Mouse (Mus musculus) liver, adult 2 months (tissue): ENCODE data around the gene Nek6. TPM values are rescaled to one million over a fixed set of nuclear protein-coding genes. Genes with fewer than 3 reads are reported as not detected.

Source experiments
- DNase-seq: peaks from one replicate; pipeline ENCODE4 v3.0.0-alpha.2; 2011; ENCODE audit warnings: low read depth, low spot score; ENCODE audit errors: extremely low read depth
- H3K27ac ChIP-seq: fragments of 200-500 bp; replicated peaks from 2 replicates; pipeline ENCODE4 v1.5.1; 2012; ENCODE audit warnings: low read depth, mild to moderate bottlenecking, control low read depth, inconsistent platforms, low read length; ENCODE audit not compliant: insufficient read depth
- H3K27me3 ChIP-seq: fragments of 200-500 bp; 2 replicates; pipeline ENCODE4 v1.6.1; 2012; ENCODE audit warnings: mild to moderate bottlenecking, moderate library complexity, low read length, inconsistent platforms; ENCODE audit not compliant: control insufficient read depth, insufficient read depth
- H3K36me3 ChIP-seq: fragments of 200-500 bp; 2 replicates; pipeline ENCODE4 v1.6.1; 2012; ENCODE audit warnings: low read length, inconsistent platforms; ENCODE audit not compliant: control insufficient read depth, insufficient read depth
- H3K4me1 ChIP-seq: fragments of 200-500 bp; 2 replicates; pipeline ENCODE4 v1.6.1; 2011; ENCODE audit warnings: low read length; ENCODE audit not compliant: control insufficient read depth, insufficient read depth
- H3K4me3 ChIP-seq: fragments of 200-500 bp; 2 replicates; pipeline ENCODE4 v1.5.1; 2011; ENCODE audit warnings: low read depth, mild to moderate bottlenecking, control low read depth, low read length, moderate library complexity; ENCODE audit not compliant: insufficient read depth
- H3K79me2 ChIP-seq: fragments of 200-500 bp; 2 replicates; pipeline ENCODE4 v1.6.1; 2012; ENCODE audit warnings: inconsistent platforms, mild to moderate bottlenecking, low read length, moderate library complexity; ENCODE audit not compliant: control insufficient read depth, insufficient read depth
- H3K9ac ChIP-seq: fragments of 200-500 bp; 2 replicates; pipeline ENCODE4 v1.6.1; 2012; ENCODE audit warnings: low read depth, mild to moderate bottlenecking, control low read depth, inconsistent platforms, low read length
- CTCF ChIP-seq: fragments of 200-500 bp; IDR thresholded peaks from 2 replicates; pipeline ENCODE4 v1.5.1; 2011; ENCODE audit warnings: low read depth, low read length, control low read depth
- POLR2A ChIP-seq: fragments of 200-500 bp; IDR thresholded peaks from 2 replicates; pipeline ENCODE4 v1.6.1; 2011; ENCODE audit warnings: low read length, control low read depth; ENCODE audit not compliant: insufficient read depth; ENCODE audit errors: extremely low read depth
- WGBS: fragments of 180-500 bp; shearing (Covaris S2); methylation state at CpG from one replicate; pipeline ENCODE4 v1.1.7; 2018; 5-methylcytosine and 5-hydroxymethylcytosine counted together
- polyA plus RNA-seq: library from polyadenylated mRNA; depleted of rRNA; stranded (reverse); fragments of >200 nt; gene quantifications from 2 replicates; pipeline ENCODE4 v1.2.3, GENCODE M21; 2012
- total RNA-seq: library from RNA; depleted of rRNA; stranded (reverse); fragments of >200 nt; gene quantifications from 2 replicates; pipeline ENCODE4 v1.2.3, GENCODE M21; 2014

The Nek6 gene
- total and polyA plus RNA-seq, 2 experiments, result 13.6 to 58.8 TPM

DNA sequence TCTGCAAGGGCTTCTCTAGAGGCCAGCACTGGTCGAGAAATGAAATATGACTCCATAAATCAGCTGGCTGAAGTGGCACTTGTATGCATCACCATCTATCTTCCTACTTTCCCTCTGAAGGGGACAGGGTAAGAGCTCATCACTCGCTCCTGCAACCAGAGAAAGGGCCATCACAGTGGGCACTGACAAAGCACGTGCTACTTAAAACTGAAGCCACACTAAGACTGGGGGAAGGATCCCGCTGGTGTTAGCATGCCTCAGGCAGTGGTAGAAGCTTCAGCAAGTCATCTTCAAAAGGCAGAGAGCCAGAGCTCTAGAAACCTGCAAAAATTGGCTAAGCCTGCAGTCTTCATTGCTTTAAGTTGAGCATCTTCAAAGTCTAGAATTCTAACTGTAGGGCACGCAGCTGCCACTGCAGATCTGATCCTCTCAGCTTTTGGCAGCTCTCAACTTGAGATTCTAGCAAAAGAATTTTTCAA is 97.4 kb downstream of the Nek6 start:
- H3K9ac ChIP-seq, result no peak overlapping the region
- H3K27me3 ChIP-seq, result no peaks in the 10 kb centered on the region
- no peak for TF ChIP-seq CTCF
- no peak for TF ChIP-seq POLR2A
- H3K27ac ChIP-seq, result no peak overlapping the region
- H3K36me3 ChIP-seq, result no peaks in the 10 kb centered on the region
- H3K79me2 ChIP-seq, result peaks cover 6% of the 10 kb centered on the region; the same call in 1 of the 2 replicates
- 98% methylated on average over 5 of the region's 5 CpGs for WGBS
- no peak for DNase-seq
- H3K4me3 ChIP-seq, result no peak overlapping the region
- peaks cover 31% of the 10 kb centered on the region for H3K4me1 ChIP-seq

DNA sequence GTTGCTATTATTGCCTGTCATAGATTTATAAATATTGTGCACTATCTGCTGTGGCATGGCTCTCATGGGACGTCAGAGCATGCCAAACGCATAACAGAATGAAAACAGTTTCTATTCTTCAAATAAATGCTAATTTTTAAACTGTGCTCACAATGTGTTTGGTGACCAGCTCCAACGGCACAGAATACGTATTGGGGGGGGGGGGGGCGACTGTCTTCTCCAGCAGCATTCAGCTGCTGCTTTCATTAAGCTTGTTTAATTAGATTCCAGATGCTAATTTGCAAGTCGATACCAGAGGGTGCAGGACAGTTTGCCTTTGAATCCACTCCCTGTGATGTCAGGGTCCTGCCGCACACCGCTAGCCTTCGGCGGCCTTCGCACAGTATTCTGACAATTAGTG is 97.9 kb downstream of the Nek6 start:
- Histone ChIP-seq H3K36me3 (no peaks in the 10 kb centered on the region), H3K9ac (no peak overlapping the region), H3K79me2 (peaks cover 3% of the 10 kb centered on the region; the same call in 1 of the 2 replicates), H3K27me3 (no peaks in the 10 kb centered on the region), H3K4me3 (no peak overlapping the region), H3K4me1 (peaks cover 33% of the 10 kb centered on the region), H3K27ac (no peak overlapping the region)
- 90% methylated on average over 11 of the region's 11 CpGs for WGBS
- TF ChIP-seq CTCF (no peak), POLR2A (no peak)
- no peak for DNase-seq

DNA sequence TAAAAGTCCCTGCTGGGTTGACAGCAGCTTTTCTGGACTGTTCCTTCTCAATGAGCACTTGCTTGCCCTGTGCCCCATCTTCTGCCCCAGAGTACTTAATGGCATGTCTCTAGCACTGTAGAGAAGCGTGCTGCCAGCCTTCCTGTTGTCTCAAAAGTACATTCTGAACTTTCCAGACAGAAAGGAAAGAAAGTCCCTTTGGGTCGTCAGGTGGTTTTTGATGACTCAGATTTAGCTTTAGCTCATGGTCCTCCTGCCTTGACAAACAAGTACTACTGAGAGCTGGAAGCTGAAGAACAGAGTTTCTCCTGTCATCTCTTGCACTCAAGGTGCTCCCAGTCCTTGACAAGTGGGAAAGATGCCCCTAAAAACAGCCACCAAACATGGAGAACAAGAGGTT is 98.7 kb downstream of the Nek6 start:
- no peaks in the 10 kb centered on the region for H3K27me3 ChIP-seq
- peaks cover 39% of the 10 kb centered on the region for H3K4me1 ChIP-seq
- no peaks in the 10 kb centered on the region for H3K36me3 ChIP-seq
- WGBS, result 83% methylated on average over 2 of the region's 2 CpGs
- H3K9ac ChIP-seq, result no peak overlapping the region
- TF ChIP-seq POLR2A (no peak), CTCF (no peak)
- DNase-seq, result no peak
- H3K27ac ChIP-seq, result no peak overlapping the region
- peaks cover 2% of the 10 kb centered on the region; the same call in 1 of the 2 replicates for H3K79me2 ChIP-seq
- H3K4me3 ChIP-seq, result no peak overlapping the region

DNA sequence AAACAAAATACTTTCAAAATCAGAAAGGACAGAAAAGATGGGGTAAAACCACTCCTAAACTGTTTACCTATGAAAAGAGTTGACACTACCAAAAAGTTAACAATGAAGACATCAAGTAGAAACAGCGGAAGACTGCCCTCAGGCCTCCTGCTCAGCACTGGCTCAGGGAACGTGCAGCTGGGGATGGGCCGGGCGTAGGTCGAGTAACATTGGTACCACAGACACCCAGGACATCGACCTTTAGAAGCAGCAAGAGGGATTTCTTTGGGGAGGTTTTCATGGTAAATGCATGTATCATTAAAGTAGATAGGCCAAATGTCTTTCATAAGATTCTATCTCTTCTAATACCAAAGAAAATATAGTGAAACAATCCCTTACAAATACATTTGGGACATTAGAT is 101.2 kb downstream of the Nek6 start:
- DNase-seq, result peak; percentile 66
- WGBS, result 35% methylated on average over 6 of the region's 6 CpGs
- no peaks in the 10 kb centered on the region for H3K36me3 ChIP-seq
- no peak overlapping the region for H3K4me3 ChIP-seq
- H3K27ac ChIP-seq, result no peak overlapping the region
- no peak for TF ChIP-seq CTCF
- no peak for TF ChIP-seq POLR2A
- peaks cover 4% of the 10 kb centered on the region; the same call in 1 of the 2 replicates for H3K79me2 ChIP-seq
- peaks cover 35% of the 10 kb centered on the region for H3K4me1 ChIP-seq
- no peaks in the 10 kb centered on the region for H3K27me3 ChIP-seq
- no peak overlapping the region for H3K9ac ChIP-seq

DNA sequence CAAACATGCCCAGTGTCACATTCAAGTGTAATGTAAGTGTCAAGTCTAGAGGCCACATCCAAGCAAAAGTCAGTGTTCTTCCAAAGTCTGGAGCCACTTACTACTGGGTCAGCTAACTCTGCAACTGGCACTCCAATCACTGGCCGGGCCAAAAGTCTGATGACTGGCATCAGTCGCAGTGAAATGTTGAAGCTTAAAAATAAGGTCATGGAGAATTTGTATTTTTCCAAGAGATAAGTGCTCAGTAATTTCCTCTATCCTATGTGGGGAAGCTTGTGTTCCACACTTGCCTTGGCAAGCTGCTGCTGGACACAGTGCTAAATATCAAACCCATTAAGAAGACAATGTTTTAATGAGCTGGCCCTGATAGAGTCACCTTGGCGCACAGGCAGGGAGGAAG is 102.1 kb downstream of the Nek6 start:
- 27% methylated on average over 3 of the region's 3 CpGs for WGBS
- peak; percentile 80 for DNase-seq
- peaks cover 30% of the 10 kb centered on the region for H3K4me1 ChIP-seq
- TF ChIP-seq CTCF (no peak), POLR2A (no peak)
- no peaks in the 10 kb centered on the region for H3K36me3 ChIP-seq
- H3K4me3 ChIP-seq, result no peak overlapping the region
- no peak overlapping the region for H3K9ac ChIP-seq
- no peaks in the 10 kb centered on the region for H3K27me3 ChIP-seq
- H3K79me2 ChIP-seq, result peaks cover 9% of the 10 kb centered on the region; the same call in 1 of the 2 replicates
- peak overlapping the region; percentile 60 for H3K27ac ChIP-seq

DNA sequence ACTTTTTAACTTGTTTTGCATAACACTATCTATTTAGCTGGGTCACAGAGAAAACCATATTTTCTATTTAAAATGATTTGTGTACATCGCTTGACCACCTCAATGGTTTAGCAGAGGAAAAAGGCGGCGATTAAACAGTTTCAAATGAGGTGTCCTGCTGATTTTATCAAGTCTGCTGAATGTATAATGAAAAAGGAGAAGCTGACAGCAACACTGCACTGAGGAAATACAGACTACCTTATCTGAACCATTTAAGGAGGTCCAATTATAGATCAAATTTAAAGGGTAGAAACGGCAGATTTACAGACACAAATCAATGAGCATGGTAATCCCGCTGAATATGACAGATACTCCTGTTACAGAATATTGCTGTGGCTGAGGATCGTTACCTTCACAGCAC is 103.0 kb downstream of the Nek6 start:
- no peaks in the 10 kb centered on the region for H3K36me3 ChIP-seq
- no peak for DNase-seq

More for the DNA sequence above, 103.0 kb downstream of the Nek6 start:
- Histone ChIP-seq H3K79me2 (peaks cover 13% of the 10 kb centered on the region; the same call in 1 of the 2 replicates), H3K4me3 (no peak overlapping the region), H3K27me3 (no peaks in the 10 kb centered on the region), H3K9ac (no peak overlapping the region), H3K4me1 (peaks cover 27% of the 10 kb centered on the region), H3K27ac (peak overlapping the region; percentile 37; the same call in 1 of the 2 replicates)
- no peak for TF ChIP-seq CTCF
- TF ChIP-seq POLR2A, result no peak
- WGBS, result 75% methylated on average over 6 of the region's 6 CpGs
